Mouse (Mus musculus) gonadal fat pad, adult 2 months (tissue): ENCODE measurements around the gene Zmynd19. TPM values are rescaled to one million over a fixed set of nuclear protein-coding genes. Genes with fewer than 3 reads are reported as not detected.
"Not testable (repeated sequence)": the region's sequence is repeated elsewhere in the genome, so short reads cannot be mapped to it uniquely, and the experiment has no call there.

Experiments
- DNase-seq: peaks from one replicate; pipeline ENCODE4 v3.0.0-alpha.2; 2012; ENCODE audit warnings: low read depth
- polyA plus RNA-seq: library from polyadenylated mRNA; depleted of rRNA; stranded (reverse); fragments of >200 nt; gene quantifications from 2 replicates; pipeline ENCODE4 v1.2.3, GENCODE M21; 2012

The Zmynd19 gene
- polyA plus RNA-seq, 1 experiment, result 11.4 TPM

DNA sequence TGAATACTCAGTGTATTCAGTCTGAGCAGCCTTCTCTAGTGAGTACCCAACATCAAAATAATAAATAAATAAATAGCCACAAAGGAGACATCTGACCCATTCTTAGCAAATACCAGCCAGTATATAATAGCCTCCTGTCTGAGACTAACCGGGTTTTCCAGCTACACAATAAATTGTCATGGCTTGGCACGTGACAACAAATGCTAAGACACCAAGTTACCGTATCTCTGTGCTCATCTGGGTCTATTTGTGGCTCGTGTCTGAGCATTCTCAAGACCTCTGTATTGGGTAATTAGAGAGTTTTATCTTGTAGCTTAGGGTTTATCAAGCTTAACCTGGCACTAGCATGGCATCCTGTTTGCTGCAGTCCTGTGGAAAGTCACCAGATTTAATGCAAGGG lies 7.5 kb upstream of the Zmynd19 start:
- DNase-seq, result no peak

DNA sequence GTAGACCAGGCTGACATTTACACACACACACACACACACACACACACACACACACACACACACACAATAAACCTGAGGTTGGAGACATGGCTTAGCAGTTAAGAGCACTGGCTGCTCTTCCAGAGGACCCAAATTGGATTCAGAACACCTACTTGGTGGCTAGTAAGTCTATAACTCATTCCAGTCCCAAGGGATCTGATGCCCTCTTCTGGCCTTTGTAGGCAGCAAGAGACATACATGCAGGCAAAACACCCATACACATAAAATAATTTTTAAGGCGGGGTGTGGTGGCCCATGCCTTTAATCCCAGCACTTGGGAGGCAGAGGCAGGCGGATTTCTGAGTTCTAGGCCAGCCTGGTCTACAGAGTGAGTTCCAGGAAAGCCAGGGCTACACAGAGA lies 5.3 kb upstream of the Zmynd19 start:
- not testable (repeated sequence) for DNase-seq

DNA sequence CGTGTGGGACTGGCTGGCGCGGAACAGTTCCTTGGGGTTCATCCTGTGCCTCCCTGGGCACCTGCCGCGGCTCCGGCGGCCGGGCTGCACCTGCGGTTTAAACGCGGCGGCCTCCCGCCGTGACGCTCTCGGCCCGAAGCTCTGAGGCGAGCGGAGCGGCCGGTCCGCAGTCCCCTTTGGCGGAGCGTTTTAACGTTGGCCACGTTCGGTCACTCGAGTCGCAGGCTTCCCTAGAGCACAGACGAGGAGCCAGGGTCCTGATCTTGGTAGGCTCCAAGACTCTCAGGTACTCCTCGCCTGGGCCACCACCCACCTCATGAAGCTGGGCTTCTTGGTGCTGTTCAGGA lies 570 bp downstream of the Zmynd19 start:
- DNase-seq, result no peak

DNA sequence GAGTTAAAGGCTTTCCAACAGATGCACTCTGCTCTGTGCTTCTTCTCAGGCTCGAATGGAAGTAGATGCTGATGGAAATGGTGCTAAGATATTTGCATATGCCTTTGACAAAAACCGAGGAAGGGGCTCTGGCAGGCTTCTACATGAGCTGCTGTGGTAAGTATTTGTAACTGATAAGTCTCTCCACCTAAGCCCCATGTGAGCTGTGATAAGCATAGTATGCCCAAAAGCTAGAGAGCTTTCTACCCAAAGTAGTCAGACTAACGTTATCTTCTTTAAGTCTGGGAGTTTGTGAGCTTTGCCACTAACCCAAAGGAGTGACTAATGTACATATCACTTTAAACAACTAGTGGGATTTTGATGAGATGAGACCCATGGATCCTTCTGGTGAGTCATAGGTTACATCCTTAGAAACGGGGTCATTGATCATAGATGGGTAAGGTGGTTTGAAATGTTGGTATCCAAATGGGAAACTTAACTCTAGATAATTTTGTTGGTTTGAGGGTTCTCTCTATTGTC lies 3.0 kb downstream of the Zmynd19 start:
- DNase-seq, result no peak

- DNase-seq, result no peak
These were observed 11.3 kb downstream of the Zmynd19 start for GRCm38 (mm10) chr2:24960910-24961309.

DNA sequence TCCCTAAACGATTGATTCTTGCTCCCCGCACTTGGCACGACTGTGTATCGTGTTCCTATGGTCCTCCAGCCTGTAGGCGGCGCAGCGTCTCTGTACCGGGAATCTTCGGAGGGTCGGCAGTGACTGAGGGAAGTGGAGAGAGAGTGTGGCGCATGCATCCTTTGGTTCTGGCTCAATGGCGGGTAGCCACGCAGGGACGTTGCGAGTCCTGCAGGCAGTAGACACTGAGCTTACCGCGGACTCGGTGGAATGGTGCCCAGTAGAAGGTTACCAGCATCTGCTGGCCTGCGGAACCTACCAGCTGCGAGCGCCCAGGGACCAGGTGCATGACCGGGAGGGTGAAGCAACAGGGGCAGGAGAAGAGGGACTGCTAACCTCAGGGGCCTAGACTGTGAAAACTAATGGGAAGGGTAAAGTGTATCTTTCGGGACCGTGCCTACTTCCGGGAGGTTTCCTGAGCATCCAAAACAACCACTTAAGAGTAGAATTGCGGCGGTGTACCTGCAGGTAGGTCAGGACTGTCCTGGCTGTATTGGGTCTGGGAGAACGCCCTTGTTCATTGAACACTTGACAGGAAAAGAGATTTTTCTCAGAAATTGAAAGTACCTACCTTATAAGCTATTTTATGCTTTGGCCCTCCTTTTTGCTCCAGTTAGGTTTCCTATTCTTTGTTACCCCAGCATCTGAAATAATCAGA lies 12.9 kb downstream of the Zmynd19 start, which contains the start of gene Dph7:
Gene Dph7, plus strand, starts transcription at position 97 of the 697 bp plus-strand sequence.
- no peak for DNase-seq

- DNase-seq, result no peak
These were observed 20.8 kb downstream of the Zmynd19 start for GRCm38 (mm10) chr2:24970386-24970785.

GRCm38 (mm10) chr2:24974452-24974851 lies 24.9 kb downstream of the Zmynd19 start:
- DNase-seq, result not testable (repeated sequence)

DNA sequence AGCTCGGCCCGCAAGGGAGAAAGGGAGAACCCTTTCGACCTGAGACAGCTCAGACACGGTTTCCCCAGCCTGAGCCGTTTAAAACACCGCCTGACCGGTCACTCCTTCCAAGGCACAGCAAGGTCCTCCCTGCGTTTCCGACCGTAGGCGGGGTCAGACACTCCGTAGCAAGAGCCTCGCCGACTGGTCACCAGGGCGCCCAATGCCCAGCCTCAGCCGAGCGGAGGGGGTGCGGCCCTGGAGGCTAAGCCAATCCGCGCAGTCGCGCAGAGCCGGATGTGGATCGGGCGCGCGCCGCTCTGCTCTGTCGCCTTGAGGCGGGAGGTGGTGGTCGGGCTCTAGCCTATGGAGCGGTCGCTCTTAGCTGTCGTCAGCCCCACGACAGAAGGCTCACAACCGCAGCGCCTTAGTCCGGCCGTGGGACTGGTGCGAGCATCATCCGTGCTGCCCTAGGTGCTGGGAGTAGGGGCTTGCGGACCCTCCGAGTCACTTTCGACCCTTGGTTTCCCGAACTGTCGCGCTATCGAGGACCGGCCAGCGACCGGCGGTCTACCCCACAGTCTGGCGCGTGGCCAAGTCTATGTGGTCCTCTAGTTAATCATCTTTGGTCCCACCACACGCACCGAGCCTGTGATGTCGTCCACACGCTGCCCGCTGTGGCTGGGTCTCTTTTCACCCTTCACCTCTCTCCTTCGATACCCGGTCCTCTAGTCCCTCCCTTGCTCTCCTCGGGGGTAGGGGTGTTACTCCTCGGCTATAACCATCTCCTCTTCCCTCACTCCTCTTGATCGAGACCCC lies 25.5 kb downstream of the Zmynd19 start, which contains the start of gene Mrpl41:
Gene Mrpl41, minus strand, starts transcription at position 193 of the 798 bp plus-strand sequence.
- peak; percentile 64 for DNase-seq

DNA sequence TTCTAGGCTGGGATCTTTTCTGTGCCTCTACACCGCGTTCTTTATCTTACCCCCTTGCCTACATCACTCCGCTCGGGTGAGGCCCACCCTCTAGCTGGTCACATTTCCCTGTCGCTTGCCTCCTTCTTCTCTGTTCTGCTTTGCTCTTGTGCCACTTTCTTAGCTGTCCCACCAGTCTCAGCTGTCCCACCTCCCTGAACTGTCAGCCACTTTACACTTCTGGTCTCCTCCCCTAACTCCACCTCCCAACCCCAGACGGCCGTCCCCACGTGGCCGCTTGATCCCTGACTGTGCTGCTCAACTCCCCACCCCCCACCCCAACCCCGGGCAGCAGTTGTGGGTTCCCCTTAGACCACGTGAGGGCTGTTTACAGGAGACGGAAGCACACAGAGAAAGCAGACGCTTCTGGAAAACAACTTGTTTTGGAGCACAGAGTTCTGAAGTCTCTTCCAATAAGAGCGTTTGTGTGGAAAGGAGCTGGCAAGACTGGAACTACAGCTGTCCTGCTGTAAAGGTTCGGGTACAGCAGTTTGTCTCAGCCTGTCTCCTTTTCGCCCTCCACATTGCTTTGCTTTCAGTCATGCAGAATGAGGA lies 26.2 kb downstream of the Zmynd19 start, which contains the start of gene Pnpla7:
Gene Pnpla7, plus strand, starts transcription at position 330 of the 594 bp plus-strand sequence.
- no peak for DNase-seq

DNA sequence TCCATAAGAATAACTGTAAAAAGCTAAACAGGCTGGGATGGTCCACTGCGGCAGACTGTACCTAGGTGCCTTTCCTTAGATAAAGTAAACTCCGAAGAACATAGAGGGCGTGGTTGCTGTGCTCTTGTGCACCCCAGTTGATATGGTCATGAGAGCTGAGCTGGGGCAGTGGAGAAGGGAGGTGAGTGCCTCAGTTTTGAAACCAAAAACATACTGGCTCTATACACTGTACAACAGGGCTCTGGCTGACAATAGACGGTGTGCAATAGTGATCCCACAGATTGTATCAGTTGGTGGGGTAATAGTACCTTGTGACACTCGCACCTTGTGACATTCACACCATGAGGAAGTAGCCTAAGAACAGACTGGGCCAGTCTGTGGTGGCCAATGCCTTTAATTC lies 27.4 kb downstream of the Zmynd19 start:
- DNase-seq, result peak; percentile 75

DNA sequence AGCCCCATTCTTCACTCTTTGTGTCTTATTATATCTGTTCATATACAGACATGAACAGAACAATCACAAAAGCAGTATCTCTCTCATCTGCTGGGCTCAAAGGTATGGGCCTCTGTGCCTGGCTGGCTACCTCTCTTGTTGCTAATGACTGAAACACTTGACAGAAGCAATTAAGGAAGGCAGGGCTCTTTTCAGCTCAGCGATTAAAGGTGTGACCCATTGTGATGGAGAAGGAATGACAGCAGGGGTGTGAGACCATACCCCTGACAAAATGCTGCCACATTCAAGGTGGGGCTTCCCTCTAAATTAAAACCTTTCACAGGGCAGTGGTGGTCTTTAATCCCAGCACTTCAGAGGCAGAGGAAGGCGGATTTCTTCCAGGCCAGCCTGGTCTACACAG lies 38.2 kb downstream of the Zmynd19 start:
- no peak for DNase-seq

DNA sequence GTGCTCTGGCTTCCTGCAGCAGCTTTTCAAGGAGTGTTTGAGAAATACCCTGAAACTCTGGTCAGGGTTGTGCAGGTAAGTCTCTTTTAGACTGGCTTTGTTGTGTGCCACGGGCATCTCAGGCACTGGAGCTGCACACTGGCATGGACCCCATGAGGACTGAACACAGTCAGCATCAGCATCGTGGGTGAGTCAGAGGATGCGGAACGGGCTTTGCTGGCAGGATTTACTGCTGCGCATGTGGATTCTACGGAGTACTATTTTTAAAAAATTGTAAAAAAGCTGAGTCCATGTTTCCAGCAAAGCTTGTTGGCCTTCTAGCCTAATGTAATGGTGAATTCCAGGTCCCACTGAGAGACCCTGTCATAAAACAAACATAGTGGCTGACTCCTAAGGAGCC lies 45.7 kb downstream of the Zmynd19 start:
- no peak for DNase-seq

- DNase-seq, result no peak
These were observed 46.9 kb downstream of the Zmynd19 start for GRCm38 (mm10) chr2:24996471-24996870.

GRCm38 (mm10) chr2:25000544-25001235 lies 51.1 kb downstream of the Zmynd19 start:
- DNase-seq, result no peak

- no peak for DNase-seq
These were observed 54.6 kb downstream of the Zmynd19 start for GRCm38 (mm10) chr2:25003946-25004786.

DNA sequence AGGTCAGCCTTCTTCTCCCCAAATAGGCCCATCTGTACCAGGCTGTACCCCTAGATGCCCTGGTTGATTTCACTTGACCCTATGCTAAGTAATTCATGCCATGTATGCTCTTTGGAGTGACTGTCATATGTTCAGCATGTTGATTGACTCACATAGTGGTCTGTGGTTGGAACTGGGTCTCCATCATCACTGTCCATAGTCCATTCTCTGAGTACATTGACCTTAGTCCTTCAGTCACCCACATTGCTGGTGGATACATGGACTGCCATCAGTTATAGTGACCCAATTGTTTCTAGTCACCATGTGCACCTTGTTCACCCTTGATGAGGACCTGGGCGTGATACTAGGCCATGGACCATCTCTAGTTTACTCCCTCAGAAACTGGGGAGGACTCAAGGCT lies 57.2 kb downstream of the Zmynd19 start:
- DNase-seq, result no peak

DNA sequence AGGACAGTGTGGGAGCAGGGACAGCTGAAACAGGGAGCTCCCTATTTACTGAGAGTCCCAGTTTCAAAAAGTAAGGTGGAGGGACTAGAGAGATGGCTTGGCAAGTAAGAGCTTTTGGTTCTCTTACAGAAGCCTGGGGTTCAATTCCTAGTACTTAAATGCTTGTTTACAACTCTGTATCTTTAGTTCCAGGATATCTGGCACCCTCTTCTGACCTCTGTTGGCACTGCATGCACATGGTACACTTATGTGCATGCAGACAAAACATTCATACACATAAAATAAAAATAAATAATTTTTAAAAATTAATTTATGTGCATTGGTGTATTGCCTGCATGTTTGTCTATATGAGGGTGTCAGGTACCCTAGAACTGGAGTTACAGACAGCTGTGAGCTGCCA lies 58.7 kb downstream of the Zmynd19 start:
- no peak for DNase-seq
